ENCODE assay signal across 11 mouse cellular contexts in genomic region chr11:99105981-99106726, GRCm38 (mm10). TPM values are rescaled to one million over a fixed set of nuclear protein-coding genes. Genes with fewer than 3 reads are reported as not detected.
DNase-seq lines count a peak whose midpoint lies in the region; ATAC-seq lines count a peak whose summit lies in the region.
"Had no signal": no experiment of that assay in that cellular context is flagged by ENCODE, and none has a peak within 500 bp of the region (broad histone marks: within the 10 kb centered on the region; RNA-seq: fewer than 3 reads in every experiment).

No protein-coding gene starts in this region.

- H3K9me3 ChIP-seq in embryonic facial prominence, embryonic 11.5 days (replicated peaks; ENCODE audit: control insufficient read depth, low read length), result no peaks in the 10 kb centered on the region
- no peaks in the 10 kb centered on the region for H3K9me3 ChIP-seq in kidney, embryonic 15.5 days (replicated peaks)
- H3K9me3 ChIP-seq: hindbrain, embryonic 13.5 days had no signal

- H3K27me3 ChIP-seq in embryonic facial prominence, embryonic 11.5 days (ENCODE audit: control insufficient read depth, insufficient read depth, low read length), result no peaks in the 10 kb centered on the region
- H3K27me3 ChIP-seq in kidney, embryonic 15.5 days, result no peaks in the 10 kb centered on the region
- H3K27me3 ChIP-seq: hindbrain, embryonic 13.5 days had no signal

- no peak overlapping the region; the same call in 1 of the 2 replicates for H3K9ac ChIP-seq in embryonic facial prominence, embryonic 11.5 days (replicated peaks; ENCODE audit: low read length)
- no peak overlapping the region for H3K9ac ChIP-seq in kidney, embryonic 15.5 days
- H3K9ac ChIP-seq: hindbrain, embryonic 13.5 days had no signal

- H3K4me2 ChIP-seq in embryonic facial prominence, embryonic 11.5 days (ENCODE audit: low read depth, low read length), result no peak overlapping the region; the same call in 1 of the 2 replicates
- no peak overlapping the region for H3K4me2 ChIP-seq in kidney, embryonic 15.5 days
- H3K4me2 ChIP-seq: hindbrain, embryonic 13.5 days had no signal

- ATAC-seq in embryonic facial prominence, embryonic 11.5 days (replicated peaks; ENCODE audit: insufficient number of reproducible peaks, low FRiP score, low TSS enrichment, low read depth), result no peak
- no peak; the same call in 1 of the 2 replicates for ATAC-seq in kidney, embryonic 15.5 days (replicated peaks; ENCODE audit: low FRiP score)
- peak; percentile 34; the same call in 1 of the 2 replicates for ATAC-seq in megakaryocyte, adult 5-6 weeks (ENCODE audit: poor library complexity, severe bottlenecking)

- H3K4me1 ChIP-seq in embryonic facial prominence, embryonic 11.5 days (ENCODE audit: control insufficient read depth, insufficient read depth, low read length), result peaks cover 7% of the 10 kb centered on the region; the same call in 1 of the 2 replicates
- H3K4me1 ChIP-seq in kidney, embryonic 15.5 days, result peaks cover 39% of the 10 kb centered on the region

- 0 out of 2 replicates have a peak overlapping the region, but pooled peaks have one; percentile 28 for H3K27ac ChIP-seq in embryonic facial prominence, embryonic 11.5 days (replicated peaks; ENCODE audit: low read depth, low read length)
- peak overlapping the region; percentile 0; the same call in 1 of the 2 replicates for H3K27ac ChIP-seq in kidney, embryonic 15.5 days
- H3K27ac ChIP-seq: hindbrain, embryonic 13.5 days had no signal

- no peak overlapping the region for H3K4me3 ChIP-seq in embryonic facial prominence, embryonic 11.5 days (ENCODE audit: low read depth, low read length)
- H3K4me3 ChIP-seq in kidney, embryonic 15.5 days (replicated peaks), result no peak overlapping the region
- H3K4me3 ChIP-seq: hindbrain, embryonic 13.5 days had no signal

- peak; percentile 24 for DNase-seq in adrenal gland, postnatal 14 days
- no peak for DNase-seq in adrenal gland, postnatal 4 days (ENCODE audit: low spot score in 2 of 2)
- no peak for DNase-seq in embryonic facial prominence, embryonic 11.5 days (ENCODE audit: low spot score)
- no peak for DNase-seq in frontal cortex, postnatal 14 days (ENCODE audit: low spot score in 2 of 2)
- no peak for DNase-seq in cerebellum, postnatal 25 days
- DNase-seq in lung, postnatal 25 days (ENCODE audit: low spot score), result no peak
- DNase-seq: gastrocnemius, postnatal 10 days; lung, adult 2 months had no signal

- no peaks in the 10 kb centered on the region for H3K36me3 ChIP-seq in embryonic facial prominence, embryonic 11.5 days (replicated peaks; ENCODE audit: control insufficient read depth, insufficient read depth, low read depth, low read length)
- no peaks in the 10 kb centered on the region for H3K36me3 ChIP-seq in kidney, embryonic 15.5 days
- H3K36me3 ChIP-seq: hindbrain, embryonic 13.5 days had no signal

- WGBS in embryonic facial prominence, embryonic 11.5 days, result 54% methylated on average over 12 of the region's 12 CpGs
- 34% methylated on average over 12 of the region's 12 CpGs for WGBS in kidney, embryonic 15.5 days

RNA-seq across cellular contexts. Expression of gene Tns4, which starts 17.0 kb away (rescaled TPM):
- total RNA-seq in adrenal gland, postnatal 14 days (2021), result 0.52 and 0.90 TPM in 2 replicates
- under 1 TPM; 0.31 to 0.51 TPM for total RNA-seq in adrenal gland, postnatal 4 days (2021)
- polyA plus RNA-seq in embryonic facial prominence, embryonic 11.5 days (2014; fragmentation: Nextera tagmentation; extraction: Ambion mirVana), result 0.22 and 0.86 TPM in 2 replicates
- 0.29 and 0.32 TPM in 2 replicates for polyA plus RNA-seq in kidney, embryonic 15.5 days (2015; fragmentation: Nextera tagmentation; extraction: Ambion mirVana)
- 7.4 and 8.6 TPM in 2 replicates for total RNA-seq in megakaryocyte, adult 5-6 weeks (2015)
- 4.1 and 4.6 TPM in 2 replicates for total RNA-seq in megakaryocyte, adult 5-6 weeks (2017)
- total RNA-seq: gastrocnemius, postnatal 10 days had no signal

RNA-seq across cellular contexts. Expression of gene Ccr7, which starts 48.7 kb away (rescaled TPM):
- total RNA-seq in adrenal gland, postnatal 14 days (2021), result 0.48 and 10.5 TPM in 2 replicates
- total RNA-seq in adrenal gland, postnatal 4 days (2021), result under 1 TPM; 0.34 to 0.51 TPM
- 0.31 and 0.60 TPM in 2 replicates for polyA plus RNA-seq in embryonic facial prominence, embryonic 11.5 days (2014; fragmentation: Nextera tagmentation; extraction: Ambion mirVana)
- 0.17 and 0.18 TPM in 2 replicates for polyA plus RNA-seq in kidney, embryonic 15.5 days (2015; fragmentation: Nextera tagmentation; extraction: Ambion mirVana)
- 0.39 and 0.45 TPM in 2 replicates for total RNA-seq in megakaryocyte, adult 5-6 weeks (2015)
- total RNA-seq in megakaryocyte, adult 5-6 weeks (2017), result 0.18 TPM in 1 of 2 replicates, not detected in the other
- polyA plus RNA-seq: hindbrain, embryonic 13.5 days had no signal
